Mouse (Mus musculus): ENCODE measurements around the gene Sema5a. TPM values are rescaled to one million over a fixed set of nuclear protein-coding genes. Genes with fewer than 3 reads are reported as not detected.

Gene Sema5a
- total and polyA plus RNA-seq, 3 experiments = 0.17 to 0.27 (median 0.17) TPM

DNA sequence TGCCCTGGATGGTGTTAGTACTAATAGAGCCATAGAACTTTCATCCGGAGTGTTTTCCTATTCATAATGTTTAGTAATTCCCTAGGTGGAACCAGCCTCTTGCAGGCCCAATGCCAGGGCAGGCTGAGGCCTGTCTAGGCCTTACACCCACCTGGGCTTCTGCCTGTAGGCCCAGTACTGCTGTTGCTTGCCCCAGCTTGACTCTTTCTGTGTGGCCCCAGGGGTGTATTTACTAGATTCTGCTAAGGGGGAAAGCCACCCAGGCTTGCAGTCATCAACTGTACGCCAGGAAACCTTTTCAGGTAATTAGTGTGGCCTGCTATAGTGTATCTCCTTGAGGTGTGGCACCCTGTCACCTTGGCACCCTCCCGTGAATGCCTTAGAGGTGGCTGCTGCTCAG is 76.1 kb downstream of the Sema5a start:
- dilution Hi-C loops (cut with MboI; ENCODE audit: extremely low pct_ligation_motif_present, extremely low pct_unique_long_range_greater_than_20kb, low sequenced_read_pairs) (no loop called here), in situ Hi-C loops (cut with MboI; ENCODE audit: low pct_ligation_motif_present, low pct_unique_long_range_greater_than_20kb, low sequenced_read_pairs) (no loop called here)
- no peaks in the 10 kb centered on the region for H3K4me1 ChIP-seq (ENCODE audit: control insufficient read depth in 1 of 2, insufficient read depth in 2 of 2)
- no peak overlapping the region for H3K4me2 ChIP-seq (ENCODE audit: insufficient read depth, low read depth, poor library complexity, severe bottlenecking)
- no peaks in the 10 kb centered on the region for H3K36me3 ChIP-seq (replicated peaks in 1 of 2; ENCODE audit: control insufficient read depth in 1 of 2, insufficient read depth in 1 of 2, low read length in 1 of 2)
- TF ChIP-seq PAX5 (IDR thresholded peaks at IDR 0.05; ENCODE audit: low read length) (no peak), CHD2 (IDR thresholded peaks at IDR 0.05; ENCODE audit: low read length) (no peak), JUND (conservative IDR thresholded peaks at IDR 0.05; ENCODE audit: low read depth, low read length) (no peak), MYC (IDR thresholded peaks at IDR 0.05; ENCODE audit: low read depth, low read length) (no peak), NRF1 (IDR thresholded peaks at IDR 0.05; ENCODE audit: low read depth, low read length) (no peak), ETS1 (conservative IDR thresholded peaks at IDR 0.05; ENCODE audit: low read depth, low read length) (no peak), NELFE (IDR thresholded peaks at IDR 0.05; ENCODE audit: low read depth, low read length) (no peak), ELF1 (IDR thresholded peaks at IDR 0.05; ENCODE audit: low read depth, low read length) (no peak), ZMIZ1 (IDR thresholded peaks at IDR 0.05; ENCODE audit: low read depth, low read length) (no peak), IRF4 (IDR thresholded peaks at IDR 0.05; ENCODE audit: low read depth, low read length) (no peak), EP300 (IDR thresholded peaks at IDR 0.05; ENCODE audit: low read length) (no peak), RCOR1 (conservative IDR thresholded peaks at IDR 0.05; ENCODE audit: low read depth, low read length) (no peak), MXI1 (IDR thresholded peaks at IDR 0.05; ENCODE audit: low read depth, low read length) (no peak), POLR2AphosphoS2 (IDR thresholded peaks at IDR 0.05; ENCODE audit: low read depth, low read length) (no peak), E2F4 (IDR thresholded peaks at IDR 0.05; ENCODE audit: insufficient replicate concordance, low read depth, low read length) (no peak), USF2 (conservative IDR thresholded peaks at IDR 0.05; ENCODE audit: low read depth, low read length) (no peak), CHD1 (IDR thresholded peaks at IDR 0.05; ENCODE audit: low read depth, low read length) (no peak), USF1 (IDR thresholded peaks at IDR 0.05; ENCODE audit: low read depth, low read length) (no peak), ZKSCAN1 (IDR thresholded peaks at IDR 0.05; ENCODE audit: borderline replicate concordance, low read depth, low read length) (no peak)
- no peaks in the 10 kb centered on the region for H3K27me3 ChIP-seq (replicated peaks)
- H3K9ac ChIP-seq (ENCODE audit: insufficient read depth, low read depth) = no peak overlapping the region
- H3K9me3 ChIP-seq (replicated peaks; ENCODE audit: low read length) = no peaks in the 10 kb centered on the region
- no peak overlapping the region for H3K27ac ChIP-seq (ENCODE audit: insufficient read depth, low read depth)
- DNase-seq (ENCODE audit: extremely low read depth) = no peak
- no peaks in the 10 kb centered on the region for H3K79me2 ChIP-seq (replicated peaks; ENCODE audit: control insufficient read depth, extremely low read depth, insufficient read depth, poor library complexity, severe bottlenecking)
- H3K4me3 ChIP-seq (replicated peaks in 1 of 3; ENCODE audit: low read depth in 2 of 3, low read length in 2 of 3, poor library complexity in 1 of 3) = no peak overlapping the region

DNA sequence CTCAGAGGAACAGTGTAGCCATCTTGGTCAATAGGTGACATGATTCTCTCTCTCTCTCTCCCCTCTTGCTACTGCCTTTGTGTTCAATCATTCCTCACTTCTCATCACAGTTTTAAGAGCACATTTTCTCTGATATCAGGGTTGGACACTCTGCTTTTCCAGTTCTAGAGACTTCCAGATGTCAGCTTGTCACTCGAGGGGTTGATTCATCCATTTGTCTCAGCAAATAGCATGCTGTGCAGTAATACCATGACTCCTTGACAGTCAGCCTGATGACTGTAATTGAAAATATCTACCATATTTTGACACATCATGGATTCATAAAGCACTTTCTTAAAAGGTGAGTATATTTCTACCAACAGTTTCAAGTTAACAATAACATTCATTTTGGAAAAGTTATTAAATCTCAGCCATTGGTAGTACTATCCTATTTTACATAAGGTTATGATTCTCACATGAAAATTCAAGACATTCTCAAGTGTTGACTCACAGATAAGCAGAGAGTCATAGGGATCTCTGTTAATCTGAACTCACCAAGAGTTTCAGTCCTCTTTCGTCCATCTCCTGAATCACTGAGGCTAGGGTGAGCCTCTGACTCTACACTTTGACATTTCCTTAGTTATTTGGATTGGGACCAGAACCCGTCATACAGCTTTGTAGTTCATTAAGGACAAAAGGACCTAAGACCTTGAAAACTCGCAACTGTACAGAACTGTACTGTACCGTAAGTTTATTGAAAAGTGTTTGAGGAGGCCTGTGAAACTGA is 78.0 kb downstream of the Sema5a start:
- dilution Hi-C loops (cut with MboI; ENCODE audit: extremely low pct_ligation_motif_present, extremely low pct_unique_long_range_greater_than_20kb, low sequenced_read_pairs) = no loop called here
- in situ Hi-C loops (cut with MboI; ENCODE audit: low pct_ligation_motif_present, low pct_unique_long_range_greater_than_20kb, low sequenced_read_pairs) = no loop called here
- H3K27ac ChIP-seq (ENCODE audit: insufficient read depth, low read depth) = no peak overlapping the region
- no peak for TF ChIP-seq NRF1 (IDR thresholded peaks at IDR 0.05; ENCODE audit: low read depth, low read length)
- no peaks in the 10 kb centered on the region for H3K9me3 ChIP-seq (replicated peaks; ENCODE audit: low read length)
- no peaks in the 10 kb centered on the region for H3K79me2 ChIP-seq (replicated peaks; ENCODE audit: control insufficient read depth, extremely low read depth, insufficient read depth, poor library complexity, severe bottlenecking)
- H3K4me2 ChIP-seq (ENCODE audit: insufficient read depth, low read depth, poor library complexity, severe bottlenecking) = no peak overlapping the region
- H3K4me3 ChIP-seq (replicated peaks in 1 of 3; ENCODE audit: low read depth in 2 of 3, low read length in 2 of 3, poor library complexity in 1 of 3) = no peak overlapping the region
- no peaks in the 10 kb centered on the region for H3K36me3 ChIP-seq (replicated peaks in 1 of 2; ENCODE audit: control insufficient read depth in 1 of 2, insufficient read depth in 1 of 2, low read length in 1 of 2)
- H3K27me3 ChIP-seq (replicated peaks) = no peaks in the 10 kb centered on the region
- H3K9ac ChIP-seq (ENCODE audit: insufficient read depth, low read depth) = no peak overlapping the region
- H3K4me1 ChIP-seq (ENCODE audit: control insufficient read depth in 1 of 2, insufficient read depth in 2 of 2) = no peaks in the 10 kb centered on the region
- DNase-seq (ENCODE audit: extremely low read depth) = no peak

Data from CH12.LX (cell line).